Mouse (Mus musculus) lung, embryonic 15.5 days (tissue): ENCODE data around the gene Lgals12. TPM values are rescaled to one million over a fixed set of nuclear protein-coding genes. Genes with fewer than 3 reads are reported as not detected.
A peak's percentile ranks its signal among the peaks of the same experiment; 100 is the strongest.

ENCODE experiments used
- ATAC-seq: fragments of 200-750 bp; cut with Nextera tagmentation; 2 replicates; pipeline ENCODE4 v1.8.0; 2017; ENCODE audit warnings: moderate number of reproducible peaks, borderline replicate concordance; ENCODE audit not compliant: low FRiP score, low TSS enrichment; ENCODE audit errors: extremely low read depth
- H3K27ac ChIP-seq: fragments of 300-500 bp; sonication (generic); 2 replicates; pipeline ENCODE4 v1.5.1; 2015; ENCODE audit warnings: moderate library complexity, mild to moderate bottlenecking, inconsistent platforms
- H3K27me3 ChIP-seq: fragments of 300-500 bp; sonication (generic); 2 replicates; pipeline ENCODE4 v1.6.1; 2015; ENCODE audit warnings: inconsistent platforms
- H3K36me3 ChIP-seq: fragments of 300-500 bp; sonication (generic); 2 replicates; pipeline ENCODE4 v1.6.1; 2015; ENCODE audit warnings: inconsistent platforms
- H3K4me1 ChIP-seq: fragments of 300-500 bp; sonication (generic); 2 replicates; pipeline ENCODE4 v1.6.1; 2015; ENCODE audit warnings: inconsistent platforms
- H3K4me2 ChIP-seq: fragments of 300-500 bp; sonication (generic); 2 replicates; pipeline ENCODE4 v1.6.1; 2015; ENCODE audit warnings: inconsistent platforms, mild to moderate bottlenecking, moderate library complexity
- H3K4me3 ChIP-seq: fragments of 300-500 bp; sonication (generic); 2 replicates; pipeline ENCODE4 v1.5.1; 2015; ENCODE audit warnings: mild to moderate bottlenecking, inconsistent platforms
- H3K9ac ChIP-seq: fragments of 300-500 bp; sonication (generic); 2 replicates; pipeline ENCODE4 v1.6.1; 2015; ENCODE audit warnings: inconsistent platforms
- H3K9me3 ChIP-seq: fragments of 300-500 bp; sonication (generic); 2 replicates; pipeline ENCODE4 v1.6.1; 2016; ENCODE audit warnings: inconsistent platforms
- WGBS: fragments of 180-500 bp; shearing (Covaris S2); methylation state at CpG from one replicate; pipeline ENCODE4 v1.1.7; 2015; 5-methylcytosine and 5-hydroxymethylcytosine counted together
- polyA plus RNA-seq: library from polyadenylated mRNA; unstranded; fragments of >200 nt; fragmentation: Nextera tagmentation; extraction: Ambion mirVana; gene quantifications from 2 replicates; pipeline ENCODE4 v1.2.1, GENCODE M21; 2015

Lgals12 gene
- 1.1 and 1.6 TPM in 2 replicates for polyA plus RNA-seq

DNA sequence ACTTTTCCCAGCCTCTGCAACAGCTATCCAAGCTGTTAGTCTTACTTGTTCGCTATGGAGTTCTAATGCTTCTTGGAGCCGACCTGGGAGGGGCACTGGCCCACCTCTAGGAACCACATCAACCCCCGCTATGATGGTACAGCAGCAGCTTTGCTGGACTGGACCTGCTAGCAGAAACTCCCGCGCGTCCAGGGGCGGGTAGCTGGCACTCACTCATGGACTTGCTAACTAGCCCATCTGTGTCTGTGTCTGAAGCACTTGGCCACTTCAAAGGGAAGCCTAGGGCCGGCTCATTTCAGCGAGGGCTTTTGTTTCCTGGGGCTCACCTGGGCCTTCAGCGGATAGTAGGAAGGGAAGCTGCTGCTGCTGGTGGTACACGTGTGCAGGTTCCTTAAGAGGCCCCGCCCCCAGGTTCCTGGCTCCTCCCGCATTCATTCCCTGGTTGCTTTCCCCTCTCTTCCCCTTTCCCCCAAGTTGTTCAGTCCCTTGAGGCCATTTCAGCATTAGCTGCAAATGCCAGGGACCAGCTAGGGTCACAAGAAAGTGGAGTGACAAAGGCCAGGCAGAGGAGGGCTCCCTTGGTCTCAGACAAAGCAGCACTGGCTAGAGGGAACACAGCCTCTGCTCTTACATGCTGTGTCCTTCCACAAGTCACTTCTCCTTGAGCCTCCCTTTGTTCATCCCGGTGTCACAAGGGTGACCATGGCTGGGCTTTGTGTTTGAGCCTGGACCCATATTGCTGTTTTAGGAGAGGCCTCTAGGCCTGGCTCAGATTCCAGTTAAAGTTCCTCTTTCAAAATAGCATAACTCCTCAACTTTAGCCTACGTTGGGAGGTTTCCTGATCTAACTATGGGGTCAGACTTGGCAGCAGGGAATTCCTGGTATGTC, at the start of gene Lgals12:
TSS of gene Lgals12 (minus strand) at position 393 of the 889 bp plus-strand sequence.
- no peaks in the 10 kb centered on the region for H3K27me3 ChIP-seq
- peak within 1 kb of the TSS; percentile 26 for H3K4me3 ChIP-seq
- WGBS: 6% methylated on average over 15 of the region's 15 CpGs
- peak within 1 kb of the TSS; percentile 58 for H3K4me2 ChIP-seq
- H3K27ac ChIP-seq: peak within 1 kb of the TSS; percentile 84
- H3K4me1 ChIP-seq: peaks cover 36% of the 10 kb centered on the region
- peak within 1 kb of the TSS; percentile 14; the same call in 1 of the 2 replicates for H3K9ac ChIP-seq
- ATAC-seq: peak; percentile 47; the same call in 1 of the 2 replicates
- no peaks in the 10 kb centered on the region for H3K9me3 ChIP-seq
- no peaks in the 10 kb centered on the region for H3K36me3 ChIP-seq

DNA sequence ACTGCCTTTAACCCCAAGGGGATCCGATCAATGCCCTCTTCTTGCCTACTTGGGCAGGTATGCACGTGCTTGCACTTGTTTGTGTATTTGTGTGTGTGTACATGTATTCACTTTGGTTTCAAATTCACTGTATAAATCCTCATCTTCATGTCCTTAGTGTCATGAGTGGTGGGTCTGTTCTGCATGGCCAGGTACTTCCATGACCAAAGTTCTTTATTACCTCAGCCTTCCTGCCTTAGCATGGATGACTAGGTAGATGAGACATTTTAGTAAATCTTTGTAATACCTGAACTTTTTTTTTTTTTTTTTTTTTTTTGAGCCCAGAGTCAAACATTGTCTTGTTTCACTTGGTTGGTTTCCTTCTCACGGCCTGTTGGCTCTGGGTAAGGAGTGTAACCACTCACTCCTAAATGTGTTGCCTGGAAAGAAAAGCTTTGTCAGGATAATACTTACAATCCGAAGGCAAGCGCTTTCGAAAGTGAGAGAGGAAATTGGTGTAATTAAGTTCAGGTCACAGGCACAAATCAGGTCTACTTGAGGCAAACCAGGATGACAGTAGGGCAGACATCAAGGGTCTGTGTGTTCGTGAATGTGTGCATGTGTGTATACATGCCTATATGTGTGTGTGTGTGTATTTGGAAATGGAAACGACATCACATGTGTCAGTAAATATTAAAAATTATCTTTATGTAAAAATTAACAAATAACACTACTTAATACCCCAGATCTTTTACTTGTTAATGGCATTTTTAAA, 42.1 kb upstream of the Lgals12 start:
- no peak overlapping the region for H3K4me2 ChIP-seq

DNA sequence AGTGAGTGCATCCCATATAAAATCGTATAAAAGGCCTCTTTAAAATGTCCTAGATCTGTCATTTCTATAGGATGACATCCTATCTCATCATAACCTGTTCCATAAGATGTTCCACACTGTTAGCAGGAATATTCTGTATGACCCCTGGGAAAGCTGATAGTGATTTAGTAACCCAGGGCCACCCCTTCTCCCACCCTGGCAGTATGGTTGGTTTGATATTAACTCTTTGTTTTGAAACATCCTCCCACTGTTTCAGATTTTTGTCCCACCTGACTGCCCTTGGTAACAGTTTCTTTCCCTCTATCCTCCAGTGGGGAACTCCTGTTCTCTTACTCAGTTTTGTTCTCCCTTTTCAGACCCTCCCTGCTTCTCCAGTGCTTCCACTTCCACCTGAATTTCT, 26.8 kb upstream of the Lgals12 start:
- H3K9me3 ChIP-seq: no peaks in the 10 kb centered on the region
- no peaks in the 10 kb centered on the region for H3K27me3 ChIP-seq
- no peaks in the 10 kb centered on the region for H3K36me3 ChIP-seq
- no peak overlapping the region for H3K9ac ChIP-seq
- 70% methylated on average over 1 of the region's 1 CpGs for WGBS
- no peak overlapping the region for H3K4me3 ChIP-seq
- no peaks in the 10 kb centered on the region for H3K4me1 ChIP-seq
- no peak for ATAC-seq
- no peak overlapping the region for H3K4me2 ChIP-seq
- no peak overlapping the region for H3K27ac ChIP-seq

More for the DNA sequence above, 42.1 kb upstream of the Lgals12 start:
- Histone ChIP-seq H3K27me3 (no peaks in the 10 kb centered on the region), H3K4me3 (no peak overlapping the region), H3K9ac (no peak overlapping the region), H3K27ac (no peak overlapping the region), H3K36me3 (no peaks in the 10 kb centered on the region), H3K9me3 (no peaks in the 10 kb centered on the region), H3K4me1 (no peaks in the 10 kb centered on the region)
- no peak for ATAC-seq
- WGBS: 80% methylated on average over 8 of the region's 8 CpGs

DNA sequence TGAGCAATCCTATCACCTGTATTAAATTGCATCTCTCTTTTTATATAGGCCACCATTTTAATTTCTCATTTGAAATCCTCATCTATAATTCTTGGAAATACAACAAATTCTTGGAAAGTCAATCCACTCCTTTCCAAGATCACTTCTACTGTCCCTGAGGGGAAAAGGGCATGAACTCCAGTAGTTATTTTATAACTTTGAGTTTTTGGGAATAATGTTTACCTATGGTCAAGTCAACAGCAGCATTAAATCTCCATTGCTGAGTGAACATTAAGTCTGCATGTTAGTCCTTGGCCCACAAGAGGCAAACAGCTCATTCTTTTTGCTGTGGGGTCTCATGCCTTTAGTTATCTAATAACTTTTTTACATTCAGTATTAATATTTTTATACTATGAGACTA, 26.0 kb upstream of the Lgals12 start:
- H3K9me3 ChIP-seq: no peaks in the 10 kb centered on the region
- ATAC-seq: no peak
- H3K4me3 ChIP-seq: no peak overlapping the region
- H3K27ac ChIP-seq: no peak overlapping the region
- no peaks in the 10 kb centered on the region for H3K4me1 ChIP-seq
- H3K36me3 ChIP-seq: no peaks in the 10 kb centered on the region
- H3K4me2 ChIP-seq: no peak overlapping the region
- no peak overlapping the region for H3K9ac ChIP-seq
- no peaks in the 10 kb centered on the region for H3K27me3 ChIP-seq

DNA sequence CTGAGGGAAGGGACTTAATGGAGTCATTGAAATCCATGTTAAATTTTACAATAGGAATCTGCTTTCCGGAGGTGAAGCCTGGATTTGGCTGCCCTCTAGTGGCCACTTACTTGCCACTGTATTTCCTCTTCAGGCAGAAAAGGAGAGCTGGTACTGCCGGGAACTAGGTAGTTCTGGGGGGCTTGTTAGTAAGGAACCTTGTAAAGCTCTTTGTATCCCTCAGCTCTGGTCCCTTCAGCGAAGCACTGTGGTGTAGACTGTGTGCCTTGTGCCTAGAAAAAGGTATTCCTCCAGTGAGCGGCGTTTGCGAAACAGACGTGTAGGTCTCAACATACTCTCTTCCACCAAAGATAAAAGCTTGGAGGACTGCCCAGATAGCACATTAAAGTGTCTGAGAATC, 10.7 kb upstream of the Lgals12 start:
- 27% methylated on average over 7 of the region's 7 CpGs for WGBS
- Histone ChIP-seq H3K36me3 (no peaks in the 10 kb centered on the region), H3K9me3 (no peaks in the 10 kb centered on the region), H3K4me1 (peaks cover 9% of the 10 kb centered on the region), H3K4me3 (no peak overlapping the region), H3K27me3 (no peaks in the 10 kb centered on the region), H3K9ac (no peak overlapping the region), H3K4me2 (no peak overlapping the region), H3K27ac (no peak overlapping the region)
- ATAC-seq: no peak

DNA sequence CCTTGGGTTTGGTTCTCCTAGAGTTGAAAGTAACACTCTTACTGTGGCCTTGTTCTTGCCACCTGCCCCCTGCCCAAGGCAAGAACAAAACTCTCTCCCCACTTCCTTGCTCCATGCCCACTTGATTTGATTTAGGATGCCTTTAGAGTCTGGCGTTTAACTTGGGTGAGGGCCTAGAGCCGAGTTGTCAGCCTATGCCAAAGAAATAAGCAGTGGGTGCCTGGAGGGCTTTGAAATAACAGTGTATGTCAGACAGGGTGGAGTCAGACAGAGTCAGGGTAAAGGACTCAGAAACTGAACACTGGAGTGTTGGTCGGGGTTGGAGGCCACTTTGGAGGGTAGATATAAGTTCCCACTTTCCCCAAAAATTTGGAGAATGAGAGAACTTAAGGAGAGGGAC, 10.1 kb upstream of the Lgals12 start:
- no peak for ATAC-seq
- no peaks in the 10 kb centered on the region for H3K9me3 ChIP-seq
- no peak overlapping the region for H3K27ac ChIP-seq
- no peak overlapping the region for H3K4me2 ChIP-seq
- H3K4me3 ChIP-seq: no peak overlapping the region
- H3K36me3 ChIP-seq: no peaks in the 10 kb centered on the region
- no peaks in the 10 kb centered on the region for H3K27me3 ChIP-seq
- H3K4me1 ChIP-seq: peaks cover 15% of the 10 kb centered on the region
- no peak overlapping the region for H3K9ac ChIP-seq
- WGBS: 37% methylated on average over 3 of the region's 3 CpGs

DNA sequence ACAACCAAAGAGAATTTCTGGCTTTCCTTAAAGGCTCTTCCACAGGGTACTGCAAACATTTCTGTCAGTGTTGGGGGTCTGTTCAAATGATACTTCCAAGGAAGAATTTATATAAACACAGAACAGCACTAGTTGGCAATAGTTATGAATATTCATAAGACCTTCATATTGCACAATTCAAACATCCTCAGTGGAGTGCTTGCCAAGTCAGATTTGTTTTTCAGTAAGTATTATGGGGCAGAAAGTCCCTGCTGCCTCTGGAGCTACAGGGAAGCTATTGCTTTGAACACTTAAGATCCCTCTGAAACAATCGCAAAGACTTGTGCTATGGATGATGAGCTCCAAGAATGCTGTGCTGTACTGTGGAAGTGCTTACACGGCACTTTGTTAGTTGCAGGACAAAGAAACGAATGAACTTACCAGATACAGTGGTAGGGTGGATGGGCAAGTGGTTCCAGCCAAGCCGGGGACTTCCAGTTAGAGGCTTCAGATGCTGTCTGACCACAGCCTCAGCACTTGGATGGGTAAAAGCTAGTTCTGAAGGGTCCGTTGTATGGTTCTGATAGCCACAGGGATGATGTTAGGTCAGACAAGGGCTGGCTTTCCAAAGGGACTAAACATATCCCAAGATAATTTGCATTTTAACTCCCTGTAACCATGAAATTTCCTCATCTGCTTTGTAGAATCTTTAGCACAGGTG, 9.4 kb upstream of the Lgals12 start:
- Histone ChIP-seq H3K4me1 (peaks cover 21% of the 10 kb centered on the region), H3K4me2 (no peak overlapping the region), H3K27ac (no peak overlapping the region), H3K4me3 (no peak overlapping the region), H3K9ac (no peak overlapping the region), H3K9me3 (no peaks in the 10 kb centered on the region), H3K27me3 (no peaks in the 10 kb centered on the region), H3K36me3 (no peaks in the 10 kb centered on the region)
- 72% methylated on average over 5 of the region's 5 CpGs for WGBS
- no peak for ATAC-seq

DNA sequence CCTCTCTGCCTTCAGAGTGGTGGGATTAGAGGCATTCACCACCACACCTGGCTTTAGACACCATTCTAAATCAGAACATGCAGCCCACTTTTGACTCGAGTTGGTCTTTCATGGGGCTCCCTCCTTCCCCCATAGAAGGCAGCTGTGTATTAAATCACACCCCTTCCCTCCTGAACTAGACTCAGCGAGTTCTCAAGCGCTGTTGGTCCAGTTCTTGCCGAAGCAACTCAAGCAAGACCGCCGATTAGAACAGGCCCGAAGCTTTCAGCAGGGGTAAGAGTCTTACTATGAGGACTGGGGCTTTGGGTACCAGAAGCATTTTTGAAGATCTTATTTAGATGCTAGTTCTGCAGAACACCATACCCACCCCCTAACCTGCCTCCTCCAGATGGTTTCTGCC, 6.2 kb upstream of the Lgals12 start:
- Histone ChIP-seq H3K27me3 (no peaks in the 10 kb centered on the region), H3K9me3 (no peaks in the 10 kb centered on the region), H3K4me1 (peaks cover 23% of the 10 kb centered on the region), H3K27ac (no peak overlapping the region), H3K36me3 (no peaks in the 10 kb centered on the region), H3K4me3 (no peak overlapping the region), H3K9ac (no peak overlapping the region), H3K4me2 (no peak overlapping the region)
- ATAC-seq: no peak
- WGBS: 84% methylated on average over 7 of the region's 7 CpGs

DNA sequence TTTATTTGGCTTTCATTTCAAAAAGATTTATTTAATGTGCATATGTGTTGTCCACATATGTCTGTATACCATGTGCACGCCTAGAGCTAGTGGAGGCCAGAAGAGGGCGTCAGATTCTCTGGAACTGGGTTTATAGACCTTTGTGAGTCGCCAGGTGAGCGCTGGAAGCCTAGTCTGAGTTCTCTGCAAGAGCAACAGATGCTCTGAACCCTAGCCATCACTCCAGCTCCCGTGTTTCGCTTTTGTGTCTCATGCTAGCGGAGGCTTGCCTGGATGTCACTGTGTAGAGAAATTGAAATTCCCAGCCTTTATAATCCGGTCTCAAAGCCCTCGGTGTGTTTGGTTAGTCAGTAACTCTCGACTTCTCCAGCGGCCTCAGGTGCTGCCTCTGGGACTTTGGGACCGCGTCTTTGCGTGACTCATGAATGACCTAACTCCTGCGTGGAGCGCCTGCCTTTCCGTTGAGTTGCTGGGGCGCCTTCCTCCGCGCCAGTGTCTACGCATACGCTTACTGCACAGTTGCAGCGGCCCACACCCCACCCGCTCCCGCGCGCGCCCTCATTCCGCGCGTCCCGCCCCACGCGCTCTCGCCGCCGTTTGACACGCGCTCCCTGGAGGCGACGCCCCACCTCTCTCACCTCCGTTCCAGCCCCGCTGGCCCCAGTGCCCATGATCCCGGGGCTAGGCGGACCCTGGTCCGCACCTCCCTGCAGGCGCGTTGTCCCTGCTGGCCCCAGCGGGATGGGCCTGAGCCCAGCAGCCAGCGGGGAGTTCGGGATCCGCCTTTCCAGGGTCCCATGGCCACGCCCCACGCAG, 5.2 kb upstream of the Lgals12 start, which contains the start of gene Hrasls5:
TSS of gene Hrasls5 (plus strand) at position 600 of the 816 bp plus-strand sequence.
- Histone ChIP-seq H3K4me3 (peak within 1 kb of the TSS; percentile 44), H3K9me3 (no peaks in the 10 kb centered on the region), H3K36me3 (no peaks in the 10 kb centered on the region), H3K27me3 (no peaks in the 10 kb centered on the region), H3K27ac (no peak within 1 kb of the TSS), H3K9ac (peak within 1 kb of the TSS; percentile 47), H3K4me1 (peaks cover 32% of the 10 kb centered on the region), H3K4me2 (peak within 1 kb of the TSS; percentile 95)
- 4% methylated on average over 54 of the region's 54 CpGs for WGBS
- ATAC-seq: peak; percentile 47; the same call in 1 of the 2 replicates

DNA sequence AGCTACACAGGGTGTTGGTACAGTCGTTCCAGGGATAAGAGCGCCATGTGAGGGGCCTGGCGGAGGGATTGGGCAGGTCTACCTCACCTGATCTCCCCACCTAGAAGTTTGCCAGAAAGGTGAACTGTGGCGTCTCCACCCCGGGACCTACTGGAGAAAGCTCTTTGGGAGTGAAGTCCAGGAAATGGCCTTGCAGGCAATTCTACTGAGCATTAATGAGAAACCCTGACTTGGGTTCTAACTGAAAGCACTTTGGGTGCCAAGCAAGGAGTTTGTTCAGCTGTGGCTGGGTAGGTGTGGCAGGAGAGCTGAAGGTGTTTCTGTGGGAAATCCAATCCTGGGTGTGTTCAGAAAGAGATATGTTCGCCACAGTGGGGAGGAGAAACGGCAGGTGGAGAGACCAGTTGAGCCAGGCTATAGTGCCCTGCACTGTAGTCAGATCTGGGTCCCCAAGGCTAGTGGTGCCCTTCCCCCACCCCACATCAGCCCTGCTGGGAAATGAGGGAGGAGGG, 753 bp upstream of the Lgals12 start:
- H3K9ac ChIP-seq: no peak overlapping the region
- peaks cover 42% of the 10 kb centered on the region for H3K4me1 ChIP-seq
- H3K27ac ChIP-seq: peak overlapping the region; percentile 84
- H3K4me2 ChIP-seq: no peak overlapping the region
- peak; percentile 55; the same call in 1 of the 2 replicates for ATAC-seq
- H3K27me3 ChIP-seq: no peaks in the 10 kb centered on the region
- no peaks in the 10 kb centered on the region for H3K36me3 ChIP-seq
- no peaks in the 10 kb centered on the region for H3K9me3 ChIP-seq
- H3K4me3 ChIP-seq: no peak overlapping the region
- 52% methylated on average over 7 of the region's 7 CpGs for WGBS
